Mouse (Mus musculus) adrenal gland, adult (tissue): ENCODE measurements around the gene Wscd2.
"Not testable (repeated sequence)": the region's sequence is repeated elsewhere in the genome, so short reads cannot be mapped to it uniquely, and the experiment has no call there.

Experiments
- DNase-seq, 2 experiments: peaks; one replicate each; pipeline ENCODE4 v3.0.0; 2022 to 2023; ENCODE audit warnings: low spot score in 1 of 2; ENCODE audit not compliant: inconsistent age in 2 of 2

The Wscd2 gene

DNA sequence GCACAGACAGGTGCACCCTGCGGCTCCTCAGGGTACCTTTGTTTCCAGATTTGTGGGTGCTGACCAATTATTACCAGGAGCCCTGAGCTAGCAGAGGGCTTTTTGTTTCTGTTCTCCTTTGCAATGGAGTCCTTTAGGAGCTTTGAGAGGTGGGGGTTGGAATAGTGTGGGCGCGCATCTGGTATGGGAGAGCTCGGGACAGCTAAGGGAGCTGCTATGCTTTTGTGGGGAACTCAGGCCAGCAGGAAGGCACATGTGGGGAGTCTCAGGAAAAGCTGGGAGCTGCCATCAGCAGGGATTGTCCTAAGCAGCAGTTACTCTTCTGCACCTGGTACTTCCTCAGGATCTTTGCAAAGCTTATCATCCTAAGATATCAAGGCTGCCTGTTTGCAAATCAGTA lies 89.0 kb downstream of the Wscd2 start:
- DNase-seq = no peak

DNA sequence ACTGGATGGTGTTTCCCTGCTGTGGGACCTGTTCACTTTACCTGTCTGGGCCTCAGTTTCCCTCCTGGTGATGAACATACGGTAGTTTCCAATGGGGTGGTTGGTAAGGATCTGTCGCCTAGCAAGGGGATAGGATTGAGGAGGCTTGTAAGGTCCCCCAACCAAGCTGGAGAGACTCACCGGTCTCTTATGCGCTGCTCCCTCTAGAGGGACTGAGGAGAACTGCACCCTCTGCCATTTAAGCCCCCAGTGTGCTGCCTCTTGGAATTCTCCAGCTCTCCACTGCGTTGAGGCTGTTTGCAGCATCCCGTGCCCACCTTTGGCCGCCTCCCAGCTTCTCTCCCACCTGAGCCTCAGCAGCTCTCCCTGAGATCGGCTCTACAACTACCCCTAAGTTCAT lies 90.1 kb downstream of the Wscd2 start:
- no peak for DNase-seq

DNA sequence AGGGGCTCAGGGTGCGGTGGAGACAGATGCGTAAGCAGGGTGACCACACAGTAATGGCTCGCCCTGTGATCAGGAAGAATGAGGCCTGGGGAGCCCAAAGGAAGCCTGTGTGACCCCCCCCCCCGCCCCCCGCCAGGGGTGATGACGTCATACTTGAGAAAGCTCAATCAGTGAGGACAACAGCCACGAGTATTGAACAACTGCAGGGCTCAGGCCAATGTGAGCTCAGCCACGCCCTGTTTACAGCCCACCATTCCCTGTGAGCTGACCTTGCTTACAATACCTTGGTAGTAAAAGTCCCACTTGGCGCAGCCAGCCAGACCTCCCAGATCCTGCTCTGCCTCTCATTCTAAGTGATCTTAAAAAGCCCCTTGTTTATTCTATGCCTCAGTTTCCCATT lies 90.7 kb downstream of the Wscd2 start:
- DNase-seq = no peak

- no peak for DNase-seq
Measured at GRCm38 (mm10) chr5:113583424-113584162, 93.5 kb downstream of the Wscd2 start.

DNA sequence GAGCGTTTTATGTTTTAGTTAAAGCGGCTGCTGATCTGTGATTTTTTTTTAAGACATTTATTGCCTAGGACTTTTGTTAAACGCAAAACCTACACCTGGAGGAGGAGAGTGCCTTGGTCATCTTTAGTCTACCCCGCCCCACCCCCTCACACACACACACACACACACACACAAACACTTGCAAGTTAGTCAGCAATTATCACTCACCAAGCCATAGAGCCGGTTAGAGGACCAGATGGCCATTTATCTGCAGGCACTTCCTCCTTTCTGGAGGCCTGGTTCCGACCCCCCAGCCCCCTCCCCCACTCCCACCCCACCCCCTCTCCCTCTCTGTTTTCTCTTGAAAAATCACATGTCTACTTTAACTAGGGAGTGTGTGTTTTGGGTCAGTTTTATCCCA lies 94.3 kb downstream of the Wscd2 start:
- DNase-seq = no peak

- not testable (repeated sequence) for DNase-seq
Measured at GRCm38 (mm10) chr5:113585619-113586457, 95.7 kb downstream of the Wscd2 start.

- peak in 1 of 2 experiments; percentile 37 for DNase-seq
Measured at GRCm38 (mm10) chr5:113586458-113586849, 96.3 kb downstream of the Wscd2 start.

- no peak for DNase-seq
Measured at GRCm38 (mm10) chr5:113590010-113590640, 100.0 kb downstream of the Wscd2 start.

GRCm38 (mm10) chr5:113591166-113591565 lies 101.0 kb downstream of the Wscd2 start:
- no peak for DNase-seq

DNA sequence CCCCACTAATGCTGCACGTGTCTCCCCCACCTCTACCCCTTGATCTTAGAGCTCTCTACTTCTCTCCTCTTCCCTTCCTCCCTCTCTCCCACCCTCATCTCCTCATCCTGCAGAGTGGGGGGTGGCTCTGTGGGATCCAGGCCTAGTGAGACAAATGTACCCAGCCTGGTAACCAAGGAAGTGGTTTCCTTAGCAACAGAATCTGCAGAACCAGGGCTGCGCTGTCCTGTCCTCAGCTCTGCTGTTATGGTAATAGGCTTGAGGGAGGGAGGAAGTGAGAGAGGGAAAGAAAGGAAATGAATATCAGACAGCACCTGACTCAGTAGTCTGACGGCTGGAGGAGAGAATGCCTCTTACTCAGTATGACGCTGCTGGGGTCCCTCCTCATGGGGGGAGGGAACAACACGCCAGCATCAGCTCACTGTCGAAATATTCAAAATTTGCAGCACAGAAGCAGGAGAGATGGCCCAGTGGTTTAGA lies 101.7 kb downstream of the Wscd2 start:
- DNase-seq = peak; percentile 15 to 43

DNA sequence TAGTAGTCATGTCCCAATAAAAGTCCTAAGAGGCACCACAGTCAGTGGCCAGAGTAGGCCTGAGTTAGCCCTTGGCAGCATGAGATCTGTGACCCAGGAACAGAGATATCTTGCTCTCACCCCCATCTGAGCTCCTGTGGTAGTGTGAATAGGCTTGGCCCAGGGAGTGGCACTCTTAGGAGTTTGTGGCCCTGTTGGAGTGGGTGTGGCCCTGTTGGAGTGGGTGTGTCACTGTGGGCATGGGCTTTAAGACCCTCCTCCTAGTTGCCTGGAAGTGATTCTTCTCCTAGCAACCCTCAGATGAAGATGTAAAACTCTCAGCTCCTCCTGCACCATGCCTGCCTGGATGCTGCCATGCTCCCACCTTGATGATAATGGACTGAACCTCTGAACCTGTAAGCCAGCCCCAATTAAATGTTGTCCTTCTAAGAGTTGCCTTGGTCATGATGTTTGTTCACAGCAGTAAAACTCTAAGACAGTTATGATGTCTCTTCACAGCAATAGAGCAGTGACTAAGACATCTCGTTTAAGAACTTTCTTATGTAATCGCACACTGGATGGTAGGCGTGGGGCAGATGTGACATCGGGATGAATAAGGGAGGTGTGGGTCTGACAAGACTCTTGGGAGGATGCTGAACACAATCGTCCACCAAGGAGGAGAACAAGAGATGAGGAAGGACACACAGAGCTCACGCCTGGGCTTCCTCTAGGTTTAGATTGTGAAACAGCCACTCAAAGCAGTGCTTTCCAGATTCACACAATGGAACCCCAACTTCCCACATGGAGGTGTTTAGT lies 104.0 kb downstream of the Wscd2 start:
- no peak for DNase-seq

DNA sequence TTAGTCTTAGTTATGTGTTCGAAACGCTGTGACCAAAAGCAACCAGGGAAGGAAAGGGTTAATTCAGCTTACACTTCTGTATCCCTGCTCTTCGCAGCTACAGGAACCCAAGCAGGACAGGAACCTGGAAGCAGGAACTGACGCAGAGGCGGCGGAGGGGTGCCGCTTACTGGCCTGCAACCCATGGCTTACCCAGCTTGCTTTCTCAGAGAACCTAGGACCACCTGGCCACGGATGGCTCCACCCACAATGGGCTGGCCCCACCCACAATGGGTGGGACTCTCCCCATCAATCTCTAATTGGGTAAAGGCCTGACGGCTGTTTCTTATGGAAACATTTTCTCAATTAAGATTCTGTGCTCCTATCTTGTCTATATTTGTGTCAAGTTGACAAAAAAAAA lies 106.1 kb downstream of the Wscd2 start:
- no peak for DNase-seq

DNA sequence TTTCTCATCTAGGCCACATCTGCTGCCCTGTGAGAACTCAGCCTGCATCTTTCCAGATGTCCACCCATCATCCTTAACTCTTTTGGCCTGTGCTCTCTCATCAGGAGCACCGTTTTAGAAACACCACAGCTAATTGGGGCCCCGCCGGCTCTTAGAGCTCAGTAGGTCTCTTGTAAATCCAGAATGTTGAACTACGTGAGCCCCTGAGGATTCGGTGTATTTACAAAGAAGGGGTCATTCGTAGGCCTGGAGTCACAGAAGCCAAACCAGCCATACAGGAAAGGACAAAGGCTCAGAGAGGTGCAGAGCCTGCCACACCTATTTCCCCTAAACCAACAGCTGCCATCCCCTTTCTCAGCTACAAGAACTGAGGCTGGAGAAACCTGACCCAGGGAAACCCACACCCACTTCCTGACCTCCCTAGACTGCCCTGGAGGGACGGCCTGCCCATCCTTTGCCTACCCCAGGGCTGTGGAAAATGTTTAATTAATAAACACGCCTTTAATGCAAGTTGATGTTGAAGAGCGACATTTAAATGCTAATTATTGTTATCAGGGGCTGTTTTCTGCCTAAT lies 106.7 kb downstream of the Wscd2 start:
- DNase-seq = no peak

GRCm38 (mm10) chr5:113600181-113600580 lies 110.0 kb downstream of the Wscd2 start:
- DNase-seq = no peak

GRCm38 (mm10) chr5:113600803-113601202 lies 110.7 kb downstream of the Wscd2 start:
- DNase-seq = no peak

GRCm38 (mm10) chr5:113603471-113603870 lies 113.3 kb downstream of the Wscd2 start:
- DNase-seq = no peak

- no peak for DNase-seq
Measured at GRCm38 (mm10) chr5:113604758-113605157, 114.6 kb downstream of the Wscd2 start.

GRCm38 (mm10) chr5:113606121-113606520 lies 116.0 kb downstream of the Wscd2 start:
- no peak for DNase-seq

DNA sequence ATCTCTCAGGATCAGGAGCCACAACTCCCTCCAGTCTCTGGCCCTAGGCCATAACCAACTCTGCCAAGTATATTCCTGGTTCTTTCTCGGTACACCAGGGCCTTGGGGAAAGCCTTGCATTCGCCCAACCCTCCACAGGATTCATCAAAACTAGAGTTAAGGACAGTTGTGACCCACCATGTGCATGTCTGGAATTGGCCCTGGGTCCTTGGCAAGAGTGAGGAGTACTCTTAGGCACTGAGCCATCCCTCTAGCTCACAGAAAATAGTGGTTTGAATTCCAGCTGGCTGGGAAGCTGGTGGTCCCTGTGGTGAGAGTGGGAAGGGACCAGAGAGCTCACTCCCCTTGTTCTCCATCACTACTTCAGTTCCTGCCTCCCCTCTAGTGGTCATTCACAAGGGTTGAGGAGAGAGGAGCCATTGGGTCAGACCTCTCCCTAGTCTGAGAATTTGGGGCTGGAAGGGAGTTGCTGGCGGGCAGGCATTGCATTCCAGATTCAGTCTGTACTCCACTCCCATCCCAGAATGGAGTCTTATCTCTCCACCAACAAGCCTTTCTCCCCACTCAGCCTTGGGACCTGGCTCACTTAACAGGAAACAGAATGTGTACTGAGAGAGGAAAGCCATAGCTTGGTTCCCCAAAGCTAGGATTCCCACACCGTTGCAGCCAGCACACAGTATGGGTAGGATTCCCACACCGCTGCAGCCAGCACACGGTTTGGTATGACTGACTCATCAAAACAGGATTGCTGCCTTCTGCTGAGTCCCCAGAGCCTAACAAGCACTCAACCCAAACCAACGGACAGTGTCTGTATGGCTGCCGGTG lies 117.0 kb downstream of the Wscd2 start:
- no peak for DNase-seq
